Mouse (Mus musculus) urinary bladder, postnatal 0 days (tissue): ENCODE results near the gene Gnl2. TPM values are rescaled to one million over a fixed set of nuclear protein-coding genes. Genes with fewer than 3 reads are reported as not detected.

Experiments
- polyA plus RNA-seq: library from polyadenylated mRNA; unstranded; fragments of >200 nt; fragmentation: Nextera tagmentation; extraction: Ambion mirVana; gene quantifications from 2 replicates; pipeline ENCODE4 v1.2.1, GENCODE M21; 2015

Gene Gnl2
- polyA plus RNA-seq = 45.0 and 46.7 TPM in 2 replicates

DNA sequence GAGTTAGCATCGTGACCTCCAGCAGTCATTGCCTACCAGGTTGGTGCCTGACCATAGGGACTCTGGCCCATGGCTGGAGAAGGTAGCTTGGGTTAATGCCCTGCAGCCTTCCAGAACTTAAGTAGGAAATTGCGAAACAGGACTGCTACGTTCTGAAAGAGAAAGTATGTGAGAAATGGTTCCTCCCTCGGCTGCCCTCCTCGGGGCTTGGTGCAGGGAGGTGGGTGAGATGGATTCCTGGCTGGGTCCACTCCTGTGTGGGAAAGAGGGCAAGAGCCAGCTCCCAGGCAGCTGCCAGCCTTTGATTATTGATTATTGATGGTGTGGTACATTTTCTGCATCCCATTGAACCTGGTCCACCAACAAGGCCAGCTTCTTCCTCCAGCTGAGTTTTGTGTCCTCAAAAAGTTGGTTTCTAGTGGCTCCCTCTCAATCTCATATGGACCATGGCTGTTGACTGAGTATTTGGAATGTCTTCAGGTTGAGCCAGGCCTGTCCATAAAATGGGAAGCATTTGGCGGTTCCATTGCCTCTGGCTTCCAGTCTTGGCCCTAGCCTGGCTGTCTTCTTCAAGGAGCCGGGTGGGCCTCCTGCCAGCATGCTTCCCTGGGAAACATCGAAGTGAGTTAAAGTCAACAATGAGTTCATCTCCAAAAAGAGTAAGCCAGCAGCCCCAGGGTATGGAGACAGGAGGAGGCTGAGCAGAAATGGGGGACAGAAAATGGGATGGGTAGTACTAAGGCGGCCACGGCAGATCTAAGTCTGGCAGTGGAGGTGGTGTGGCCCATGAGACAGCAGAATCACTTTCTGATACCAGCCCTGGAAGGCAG lies at the start of gene Gnl2:
TSS of gene Gnl2 (plus strand) at position 780 of the 830 bp plus-strand sequence.

DNA sequence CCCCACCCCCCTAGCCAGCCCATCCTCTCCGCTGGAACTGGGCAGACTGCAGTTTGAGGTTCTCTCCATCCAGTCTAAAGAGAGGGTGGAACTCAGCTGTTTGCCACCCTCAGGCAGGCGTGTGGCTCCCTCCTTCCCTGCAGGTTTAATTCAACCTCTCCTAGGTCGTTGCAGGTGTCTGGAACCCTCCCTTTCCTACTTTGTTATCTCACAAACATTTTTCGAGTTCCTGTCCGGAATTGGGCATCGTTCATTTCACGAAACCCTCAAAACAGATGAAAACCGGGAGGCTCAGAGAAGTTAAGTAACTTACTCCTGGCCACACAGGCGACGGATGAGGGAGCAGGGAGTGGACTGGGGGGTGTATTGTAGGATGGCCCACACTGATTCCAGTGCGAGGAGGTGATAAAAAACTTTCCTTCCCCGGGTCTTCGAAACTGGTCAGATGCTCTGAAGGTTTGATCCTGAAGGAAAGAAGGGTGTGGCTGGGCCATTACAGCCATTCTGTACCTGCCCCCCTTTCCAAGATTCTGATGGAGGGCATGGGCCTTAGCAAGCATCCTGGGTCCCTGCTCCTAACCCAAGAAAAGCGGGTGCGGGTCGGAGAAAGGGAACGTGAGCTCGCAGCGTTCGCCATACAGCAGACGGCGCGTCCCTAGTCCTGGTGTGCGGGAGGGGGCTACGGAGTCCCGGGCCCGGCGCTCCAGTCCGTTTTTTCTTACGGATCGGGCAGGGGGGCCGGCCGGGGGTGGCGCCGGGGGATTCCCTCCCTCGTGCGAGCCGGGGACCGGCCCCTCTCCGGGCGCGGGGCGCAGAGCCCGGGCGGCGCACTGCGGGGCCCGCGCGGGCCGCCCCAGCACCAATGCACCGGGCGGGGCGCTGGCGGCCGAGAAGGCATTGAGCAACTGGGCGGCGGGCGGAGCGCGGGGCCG lies 30.4 kb upstream of the Gnl2 start, which contains the start of gene Rspo1:
TSS of gene Rspo1 (plus strand) at position 760 of the 932 bp plus-strand sequence.

DNA sequence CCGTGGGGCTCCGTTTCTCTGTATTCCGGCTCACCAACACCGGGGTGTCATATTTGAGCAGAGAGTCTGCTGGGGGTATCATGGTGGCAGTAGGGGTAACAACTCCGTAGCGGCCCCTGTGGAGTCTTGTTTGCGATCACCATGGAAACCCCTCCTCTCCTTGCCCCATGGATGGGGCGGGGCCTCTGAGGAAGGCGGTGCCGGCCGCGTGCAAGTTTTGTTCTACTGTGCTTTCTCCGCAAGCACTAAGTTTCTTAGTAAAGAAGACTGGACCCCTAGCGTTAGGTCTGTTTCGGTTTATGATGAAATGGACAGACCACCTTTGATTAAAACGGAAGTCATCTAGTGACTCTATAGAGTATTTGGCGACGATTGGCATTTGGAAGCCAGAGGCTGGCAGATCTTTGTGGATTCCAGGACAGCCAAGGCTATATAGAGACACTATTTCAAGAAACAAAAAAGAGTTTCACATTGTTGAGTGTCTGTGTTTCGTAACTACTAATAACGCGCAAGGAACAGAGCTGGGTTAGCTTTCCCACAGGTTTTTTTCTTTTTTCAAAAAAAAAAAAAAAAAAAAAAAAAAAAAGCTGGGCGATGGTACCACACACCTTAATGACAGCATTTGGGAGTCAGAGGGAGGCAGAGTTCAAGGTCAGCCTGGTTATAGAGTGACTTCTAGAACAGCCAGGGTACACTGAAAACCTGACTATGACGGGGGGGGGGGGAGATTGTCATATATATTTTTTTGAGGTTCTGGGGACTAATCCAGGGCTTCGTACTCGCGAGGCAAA lies 49.3 kb downstream of the Gnl2 start, which contains the start of gene Dnali1:
TSS of gene Dnali1 (minus strand) at position 187 of the 791 bp plus-strand sequence.

DNA sequence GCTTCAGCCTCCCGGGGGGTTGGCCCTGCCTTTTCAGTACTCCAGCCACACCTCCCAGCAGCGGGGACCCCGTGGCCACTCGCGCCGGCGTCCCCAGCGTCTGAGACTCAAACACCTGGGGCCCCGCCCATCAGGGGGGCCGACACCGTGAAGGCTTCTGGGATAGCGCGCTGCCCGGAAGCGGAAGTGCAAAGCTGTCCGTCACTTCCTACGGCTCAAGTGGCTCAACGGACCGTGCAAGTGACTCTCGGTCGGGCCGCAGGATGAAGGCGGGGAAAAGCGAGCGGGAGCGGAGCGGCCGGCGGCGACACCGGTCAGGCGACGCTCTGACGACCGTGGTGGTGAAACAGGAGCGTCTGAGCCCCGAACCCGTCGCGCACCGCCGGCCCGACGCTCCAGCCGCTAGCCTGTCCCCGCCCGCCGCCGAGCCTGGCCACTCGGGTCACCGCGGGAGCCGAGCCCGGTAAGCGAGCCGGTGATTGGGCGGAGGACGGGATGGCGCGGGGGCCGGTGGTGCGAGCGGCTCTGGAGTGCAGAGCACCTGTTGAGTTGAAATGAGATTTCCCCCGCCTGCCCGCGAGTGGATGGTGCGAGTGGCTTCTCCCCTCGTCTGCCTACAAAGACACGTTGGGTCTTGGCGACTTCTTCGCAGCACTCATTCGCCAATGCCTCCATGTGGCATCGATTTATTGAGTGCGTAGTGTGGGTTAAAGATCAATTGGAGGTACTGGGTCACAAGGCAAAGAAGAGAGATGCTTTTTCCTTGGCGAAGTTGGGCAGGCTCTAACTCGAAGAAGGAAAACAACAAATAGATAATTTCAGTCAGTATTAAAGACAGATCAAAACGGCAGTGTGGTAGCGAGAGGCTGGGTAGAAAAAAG lies 50.3 kb downstream of the Gnl2 start, which contains the start of gene Snip1:
TSS of gene Snip1 (plus strand) at position 183 of the 881 bp plus-strand sequence.

DNA sequence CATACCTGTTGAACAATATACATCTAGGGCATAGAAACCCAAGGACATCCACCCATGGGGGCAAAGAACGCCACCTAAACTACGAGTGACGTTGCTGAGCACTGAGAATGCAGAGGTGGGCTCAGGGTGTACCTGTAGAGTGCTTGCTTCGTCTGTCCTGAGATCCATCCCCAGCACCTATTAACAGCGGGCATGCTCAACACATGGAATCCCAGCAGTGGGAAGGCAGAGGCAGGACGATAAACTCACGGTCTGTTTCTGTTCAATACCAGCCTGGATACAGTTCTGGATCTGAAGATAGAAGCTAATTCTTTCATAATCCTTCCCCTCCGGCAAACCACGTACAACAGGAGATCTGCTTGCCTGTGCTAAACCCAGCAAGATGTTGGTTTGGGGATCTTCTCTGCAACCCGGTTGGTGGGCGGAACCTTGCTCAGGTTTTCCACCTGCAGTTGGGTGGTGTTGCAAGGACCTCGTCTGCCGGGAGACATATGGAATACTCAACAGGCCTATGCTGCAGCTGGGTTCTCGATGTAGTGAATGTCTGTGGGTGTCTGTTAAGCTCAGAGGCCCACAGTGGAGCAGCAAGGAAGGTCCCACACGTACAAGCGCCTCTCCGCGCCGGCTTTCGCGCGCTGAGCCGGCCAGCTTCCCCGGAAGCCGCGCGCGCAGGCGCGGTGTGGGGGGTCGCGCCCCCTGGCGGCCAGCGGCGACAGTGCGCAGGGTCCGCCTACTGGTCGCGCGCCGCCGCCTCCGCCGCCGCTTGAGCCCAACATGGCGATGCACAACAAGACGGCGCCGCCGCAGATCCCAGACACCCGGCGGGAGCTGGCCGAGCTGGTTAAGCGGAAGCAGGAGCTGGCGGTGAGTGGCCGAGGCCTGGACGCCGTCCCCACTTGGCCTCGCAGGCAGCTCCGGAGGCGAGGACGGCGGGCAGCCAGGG lies 68.3 kb downstream of the Gnl2 start, which contains the start of gene Meaf6:
TSS of gene Meaf6 (plus strand) at position 732 of the 943 bp plus-strand sequence.

Other genes starting within 250 kb of the Gnl2 start
- 10.1 and 11.6 TPM in 2 replicates for gene Mtf1, start 214.5 kb upstream of the Gnl2 start, polyA plus RNA-seq
- 23.5 and 27.8 TPM in 2 replicates for gene Yrdc, start 165.9 kb upstream of the Gnl2 start, polyA plus RNA-seq
- gene 1110065P20Rik, start 165.4 kb upstream of the Gnl2 start, polyA plus RNA-seq = 66.9 and 78.5 TPM in 2 replicates
- 0.06 and 0.17 TPM in 2 replicates for gene Maneal, start 154.4 kb upstream of the Gnl2 start, polyA plus RNA-seq
- gene Epha10, start 135.7 kb upstream of the Gnl2 start, polyA plus RNA-seq = not detected in 2 replicates
- 7.6 and 7.9 TPM in 2 replicates for gene 9930104L06Rik, start 79.5 kb upstream of the Gnl2 start, polyA plus RNA-seq
- 19.8 and 29.5 TPM in 2 replicates for gene Cdca8, start 77.3 kb upstream of the Gnl2 start, polyA plus RNA-seq
- gene Rspo1, start 30.2 kb upstream of the Gnl2 start, polyA plus RNA-seq = 10.9 and 11.9 TPM in 2 replicates
- 0.07 TPM in 1 of 2 replicates, not detected in the other for gene Dnali1, start 49.1 kb downstream of the Gnl2 start, polyA plus RNA-seq
- 12.5 and 14.9 TPM in 2 replicates for gene Snip1, start 50.1 kb downstream of the Gnl2 start, polyA plus RNA-seq
- gene Meaf6, start 68.5 kb downstream of the Gnl2 start, polyA plus RNA-seq = 23.1 and 28.3 TPM in 2 replicates
- 1.6 and 1.7 TPM in 2 replicates for gene Zc3h12a, start 111.3 kb downstream of the Gnl2 start, polyA plus RNA-seq